Mouse (Mus musculus) ES-Bruce4 (cell line): Measurements from ENCODE around the gene Rasa3.

Experiments
- CTCF ChIP-seq: IDR thresholded peaks from one replicate; pipeline ENCODE4 v1.8.1; 2011; ENCODE audit warnings: low read depth, low read length
- EP300 ChIP-seq: IDR thresholded peaks from 2 replicates; pipeline ENCODE4 v1.6.1; 2011; ENCODE audit warnings: low read depth, low read length; ENCODE audit not compliant: insufficient read depth
- POLR2A ChIP-seq: IDR thresholded peaks from one replicate; pipeline ENCODE4 v1.8.1; 2011; ENCODE audit warnings: low read length; ENCODE audit not compliant: insufficient read depth

DNA sequence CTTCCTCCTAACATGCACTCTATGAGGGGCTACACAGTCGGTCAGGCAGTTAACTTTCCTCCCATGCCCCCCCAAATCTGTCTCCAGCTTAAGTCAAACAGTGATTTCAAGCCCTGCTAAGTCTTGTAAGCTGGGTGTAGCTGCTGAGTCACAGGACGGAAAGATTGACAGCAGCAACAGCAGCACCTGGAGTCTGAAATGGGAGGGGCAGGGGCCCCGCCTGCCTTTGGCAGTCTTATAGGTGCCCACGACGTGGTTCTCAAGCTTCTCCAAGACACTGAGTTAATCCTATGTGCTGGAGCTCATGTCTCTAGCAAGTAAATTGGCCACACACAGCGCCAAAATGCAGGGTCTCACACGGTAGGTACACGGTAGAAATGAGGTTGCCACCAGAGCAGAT is 84.1 kb downstream of the Rasa3 start:
- TF ChIP-seq EP300: no peak
- no peak for TF ChIP-seq CTCF
- TF ChIP-seq POLR2A: no peak
